Mouse (Mus musculus): ENCODE results near the gene Prim2. TPM values are rescaled to one million over a fixed set of nuclear protein-coding genes. Genes with fewer than 3 reads are reported as not detected.

Gene Prim2
- total RNA-seq, 1 experiment from 2014 or later = 103 TPM

DNA sequence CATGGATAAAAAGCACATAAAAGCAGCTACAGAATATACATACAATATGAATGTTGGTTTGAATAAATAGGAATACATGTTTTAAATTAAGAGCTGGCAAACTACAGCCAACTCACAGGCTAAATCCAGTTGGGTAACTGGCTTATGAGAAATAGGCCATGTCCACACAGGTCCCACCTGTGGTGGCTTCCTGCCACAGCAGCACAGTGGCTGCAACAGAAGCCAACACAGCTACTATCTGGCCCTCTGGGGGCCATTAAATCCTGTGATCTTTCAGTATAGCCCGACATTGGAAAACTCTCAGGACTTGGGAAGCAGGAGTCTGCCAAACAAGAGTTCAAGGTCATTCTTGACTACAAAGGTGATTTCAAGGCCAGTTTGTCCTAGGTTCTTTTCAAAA lies 167.3 kb downstream of the Prim2 start:
- ATAC-seq (replicated peaks; ENCODE audit: low read depth, poor library complexity, severe bottlenecking) = no peak

DNA sequence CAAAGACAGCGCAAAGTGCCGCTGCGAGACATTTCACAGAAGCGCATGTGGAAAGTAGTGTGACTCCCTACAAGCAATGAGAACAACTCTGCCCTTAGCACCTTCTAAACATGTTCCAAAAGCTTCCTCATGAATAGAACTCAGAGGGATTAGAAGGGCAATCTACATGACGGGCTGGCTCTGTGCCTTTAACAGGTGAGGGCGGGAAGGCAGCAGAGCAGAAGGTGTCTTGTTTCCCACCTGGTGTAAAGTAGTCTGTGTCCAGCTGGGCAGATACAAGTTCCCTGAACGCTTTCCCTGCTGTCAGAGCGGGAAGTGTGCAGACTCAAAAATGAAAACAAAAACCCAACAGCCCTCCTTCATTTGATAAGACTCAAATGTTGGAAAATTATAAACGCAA lies 169.5 kb downstream of the Prim2 start:
- no peak for ATAC-seq (replicated peaks; ENCODE audit: low read depth, poor library complexity, severe bottlenecking)

- no peak for ATAC-seq (replicated peaks; ENCODE audit: low read depth, poor library complexity, severe bottlenecking)
Measured at GRCm38 (mm10) chr1:33499603-33500002, 170.0 kb downstream of the Prim2 start.

DNA sequence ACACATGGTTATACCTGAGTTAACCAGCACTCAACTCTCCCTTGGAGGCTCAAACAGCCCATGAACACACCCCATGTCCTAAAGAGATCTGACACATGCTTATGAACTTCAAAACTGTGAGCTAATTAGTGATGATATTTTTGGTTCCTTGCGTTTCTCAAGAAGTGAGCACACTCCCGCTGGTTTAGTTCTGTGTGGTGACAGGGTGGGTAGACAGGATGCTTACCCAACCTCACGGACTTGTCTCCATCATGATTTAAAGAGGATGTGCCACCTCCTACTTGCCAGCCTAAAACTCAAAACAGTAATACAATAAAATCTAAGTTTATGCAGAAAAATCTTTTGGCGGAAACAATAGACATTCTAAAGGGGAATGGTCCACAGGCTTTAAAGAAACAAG lies 173.5 kb downstream of the Prim2 start:
- peak; percentile 75 for ATAC-seq (replicated peaks; ENCODE audit: low read depth, poor library complexity, severe bottlenecking)

DNA sequence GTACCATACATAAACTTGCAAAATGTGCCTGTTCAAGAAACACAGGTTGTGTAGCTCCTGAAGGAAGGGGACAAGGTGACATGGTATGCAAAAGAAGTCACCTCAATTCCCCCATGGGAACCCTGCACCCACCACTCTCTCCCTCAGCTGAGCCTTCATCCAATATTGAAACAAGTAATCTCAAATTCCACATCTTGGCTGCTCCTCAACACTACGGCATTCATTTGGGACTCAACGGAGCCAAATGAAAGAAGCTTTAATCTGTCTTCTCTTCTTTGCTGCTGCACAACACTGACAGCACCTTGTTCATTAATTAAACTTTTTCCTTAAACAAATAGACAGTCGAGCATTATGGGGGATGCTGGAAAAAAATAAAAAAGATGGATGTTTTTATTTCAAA lies 174.0 kb downstream of the Prim2 start:
- no peak for ATAC-seq (replicated peaks; ENCODE audit: low read depth, poor library complexity, severe bottlenecking)

- ATAC-seq (replicated peaks; ENCODE audit: low read depth, poor library complexity, severe bottlenecking) = no peak
Measured at GRCm38 (mm10) chr1:33495203-33495553, 174.4 kb downstream of the Prim2 start.

GRCm38 (mm10) chr1:33494524-33495202 lies 174.9 kb downstream of the Prim2 start:
- ATAC-seq (replicated peaks; ENCODE audit: low read depth, poor library complexity, severe bottlenecking) = no peak

- peak; percentile 81 for ATAC-seq (replicated peaks; ENCODE audit: low read depth, poor library complexity, severe bottlenecking)
Measured at GRCm38 (mm10) chr1:33490220-33490619, 179.4 kb downstream of the Prim2 start.

DNA sequence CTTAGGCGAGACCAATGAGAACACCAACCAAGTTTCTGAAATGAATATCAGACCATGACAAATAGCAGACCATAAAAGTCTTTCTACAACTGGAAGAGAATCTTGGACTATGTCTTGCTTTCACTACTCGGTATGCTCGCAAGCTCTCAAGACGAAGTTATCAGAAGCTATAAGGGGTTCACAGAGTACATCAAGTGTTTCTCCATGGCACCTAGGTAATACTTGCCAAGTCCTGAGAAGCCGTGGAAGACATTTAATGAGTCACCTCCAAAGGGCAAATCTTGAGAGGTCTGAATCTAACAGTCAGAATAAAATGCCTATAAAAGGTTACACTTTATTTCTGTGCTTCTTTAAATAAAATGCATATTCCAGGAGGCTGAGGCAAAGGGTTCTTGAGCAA lies 181.2 kb downstream of the Prim2 start:
- ATAC-seq (replicated peaks; ENCODE audit: low read depth, poor library complexity, severe bottlenecking) = no peak

DNA sequence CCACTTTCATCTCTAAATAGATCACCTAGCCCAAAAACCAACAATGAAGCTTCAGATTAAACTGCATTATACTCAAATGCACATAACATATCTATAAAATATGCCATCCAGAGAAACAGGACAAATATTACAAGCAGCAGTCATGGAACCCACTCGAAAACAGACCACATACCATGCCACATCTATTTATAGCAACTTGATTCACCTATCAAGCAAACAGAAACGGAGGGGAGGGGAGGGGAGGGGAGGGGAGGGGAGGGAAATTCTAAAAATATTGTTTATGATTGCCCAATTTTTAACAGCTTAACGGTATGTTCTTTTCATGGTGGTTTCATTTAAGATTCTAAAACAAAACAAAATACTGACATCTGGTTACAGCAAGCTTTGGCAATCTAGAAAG lies 185.8 kb downstream of the Prim2 start:
- peak; percentile 69 for ATAC-seq (replicated peaks; ENCODE audit: low read depth, poor library complexity, severe bottlenecking)

DNA sequence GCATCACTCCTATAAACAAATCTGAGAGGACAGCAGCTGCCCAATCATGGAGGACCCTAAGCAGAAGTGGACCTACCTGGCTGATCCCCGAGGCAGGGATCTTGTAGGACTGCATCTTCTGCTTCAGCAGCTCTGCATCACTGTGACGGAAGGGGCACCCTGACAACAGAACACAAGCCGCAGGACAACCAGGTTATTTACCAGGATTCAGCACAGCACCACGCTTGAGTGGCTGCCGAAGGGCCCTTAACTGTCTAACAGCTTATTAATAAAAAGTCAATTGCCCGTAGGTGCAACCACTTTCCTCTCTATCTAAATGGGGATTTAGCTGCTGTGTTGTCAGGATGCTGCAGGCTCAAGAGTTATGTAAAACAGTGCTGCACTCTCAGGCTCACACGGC lies 189.2 kb downstream of the Prim2 start:
- no peak for ATAC-seq (replicated peaks; ENCODE audit: low read depth, poor library complexity, severe bottlenecking)

DNA sequence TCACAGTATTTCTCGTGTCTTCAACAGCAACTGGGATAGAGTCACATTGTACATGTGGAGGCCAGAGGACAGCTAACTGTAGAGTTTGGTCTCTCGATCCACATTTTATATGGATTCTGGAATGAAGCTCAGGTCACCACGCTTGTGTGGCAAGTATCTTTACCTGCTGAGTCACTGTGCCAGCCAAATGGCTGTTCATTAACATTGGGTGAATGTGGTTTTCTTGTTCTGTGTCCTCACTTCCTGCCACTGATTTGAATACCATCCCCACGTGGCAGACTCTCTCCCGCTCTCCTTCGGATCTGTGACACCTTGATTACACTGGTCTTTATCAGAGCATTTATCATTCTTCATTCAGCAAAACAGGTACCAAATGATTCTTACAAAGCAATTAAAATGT lies 198.5 kb downstream of the Prim2 start:
- ATAC-seq (replicated peaks; ENCODE audit: low read depth, poor library complexity, severe bottlenecking) = 0 out of 2 replicates have a peak, but pooled peaks have one; percentile 58

GRCm38 (mm10) chr1:33470222-33470621 lies 199.4 kb downstream of the Prim2 start:
- peak; percentile 55; the same call in 1 of the 2 replicates for ATAC-seq (replicated peaks; ENCODE audit: low read depth, poor library complexity, severe bottlenecking)

DNA sequence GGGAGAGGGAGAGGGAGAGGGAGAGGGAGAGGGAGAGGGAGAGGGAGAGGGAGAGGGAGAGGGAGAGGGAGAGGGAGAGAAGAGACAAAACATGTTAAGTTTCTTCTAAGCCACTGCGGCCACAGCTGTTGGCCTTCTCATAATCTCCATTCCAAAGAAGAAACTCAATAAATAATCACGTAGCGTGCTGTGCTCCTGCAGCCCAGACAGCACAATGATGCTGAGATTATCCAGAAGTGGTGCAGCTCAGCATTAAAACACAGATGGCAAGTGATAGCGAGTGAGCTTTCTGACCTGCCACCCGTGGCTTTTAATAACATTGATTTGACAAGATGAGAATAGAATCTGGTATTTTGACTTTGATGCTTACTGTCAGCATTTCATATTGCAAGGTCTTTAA lies 205.4 kb downstream of the Prim2 start:
- ATAC-seq (replicated peaks; ENCODE audit: low read depth, poor library complexity, severe bottlenecking) = no peak

- no peak for ATAC-seq (replicated peaks; ENCODE audit: low read depth, poor library complexity, severe bottlenecking)
Measured at GRCm38 (mm10) chr1:33460703-33461102, 208.9 kb downstream of the Prim2 start.

GRCm38 (mm10) chr1:33460262-33460661 lies 209.3 kb downstream of the Prim2 start:
- no peak for ATAC-seq (replicated peaks; ENCODE audit: low read depth, poor library complexity, severe bottlenecking)

DNA sequence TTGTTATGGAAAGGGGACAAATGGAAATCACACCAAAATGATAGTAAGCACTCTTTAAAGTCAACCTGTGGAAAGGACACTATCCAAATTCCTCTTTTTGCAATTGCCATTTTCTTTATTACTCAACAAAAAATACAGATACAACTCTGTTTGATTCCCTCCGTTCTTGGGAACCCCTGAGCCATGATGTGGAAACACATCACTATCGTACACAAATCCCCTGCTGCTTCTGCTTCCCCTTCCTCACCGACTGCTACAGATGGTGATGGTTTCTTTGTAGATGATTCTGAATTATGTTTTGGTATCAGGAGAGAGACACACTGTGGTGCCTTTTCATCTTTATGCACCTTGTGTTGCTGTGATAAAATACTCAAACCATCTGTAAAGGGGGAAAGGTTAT lies 210.6 kb downstream of the Prim2 start:
- ATAC-seq (replicated peaks; ENCODE audit: low read depth, poor library complexity, severe bottlenecking) = no peak

DNA sequence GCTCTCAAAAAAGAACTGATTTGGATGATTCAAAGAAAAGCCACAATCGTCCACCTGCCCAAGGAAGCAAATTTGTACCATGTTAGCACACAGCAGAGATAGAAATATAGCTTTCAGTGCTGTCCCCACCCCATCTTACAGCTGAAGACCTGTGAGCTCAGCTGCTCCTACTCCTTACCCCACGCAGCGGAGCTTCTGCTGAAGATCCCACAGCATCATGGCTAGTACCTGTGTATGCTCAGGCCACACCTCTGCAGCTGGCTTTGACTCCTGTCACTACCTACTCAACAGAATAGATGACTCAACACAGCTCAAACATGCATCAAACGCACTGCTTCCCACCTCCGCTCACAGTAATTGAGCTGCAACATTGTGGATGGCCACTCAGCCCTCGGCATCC lies 215.3 kb downstream of the Prim2 start:
- ATAC-seq (replicated peaks; ENCODE audit: low read depth, poor library complexity, severe bottlenecking) = no peak

DNA sequence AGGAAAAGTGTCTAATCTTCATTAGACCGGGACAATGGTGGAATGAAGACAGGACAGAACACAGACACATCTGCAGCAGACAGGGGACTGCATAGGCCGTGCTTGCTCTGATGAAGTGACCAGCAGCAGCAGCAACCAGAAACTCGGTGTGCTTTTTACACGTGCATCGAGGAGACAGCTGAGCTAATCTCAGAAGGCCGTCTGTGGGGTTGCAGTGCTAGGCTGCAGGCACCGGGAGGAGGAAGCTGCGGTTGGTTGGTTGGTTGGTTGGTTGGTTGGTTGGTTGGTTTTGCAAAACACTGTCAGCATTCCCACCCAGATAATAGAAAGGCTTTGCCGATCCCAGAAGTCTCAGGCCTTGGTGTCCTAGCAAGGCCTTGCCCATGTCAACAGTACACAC lies 216.3 kb downstream of the Prim2 start:
- ATAC-seq (replicated peaks; ENCODE audit: low read depth, poor library complexity, severe bottlenecking) = no peak

- ATAC-seq (replicated peaks; ENCODE audit: low read depth, poor library complexity, severe bottlenecking) = peak; percentile 96
Measured at GRCm38 (mm10) chr1:33447179-33447578, 222.4 kb downstream of the Prim2 start.

- ATAC-seq (replicated peaks; ENCODE audit: low read depth, poor library complexity, severe bottlenecking) = no peak
Measured at GRCm38 (mm10) chr1:33436167-33436566, 233.4 kb downstream of the Prim2 start.

Data from common myeloid progenitor, adult 5-6 weeks (primary cell).